Mouse (Mus musculus): ENCODE results near the gene Pds5a.

DNA sequence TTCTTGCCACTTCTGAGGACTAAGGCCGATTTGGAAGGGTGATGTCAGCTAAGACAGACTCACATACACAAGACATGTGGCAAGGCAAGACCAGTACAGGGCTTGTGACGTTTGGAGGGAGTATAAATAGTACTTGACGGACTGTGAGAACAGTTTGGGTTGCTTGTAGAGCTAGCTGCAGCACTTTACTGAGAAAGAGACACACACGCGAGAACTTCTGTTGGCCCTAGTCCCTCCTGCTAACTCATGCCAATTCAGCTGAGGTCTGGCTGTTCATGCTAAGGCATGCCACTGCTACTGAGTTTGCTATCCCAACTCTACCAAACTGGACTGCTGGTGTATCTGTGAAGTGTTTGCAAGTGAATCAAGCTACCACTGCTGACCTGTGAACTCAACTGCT, 19.2 kb downstream of the Pds5a start:
- no peak for TF ChIP-seq CTCF (IDR thresholded peaks at IDR 0.05)
- TF ChIP-seq EP300 (IDR thresholded peaks at IDR 0.05): no peak

Data from lung, postnatal 0 days (tissue).